Mouse (Mus musculus): Measurements from ENCODE around the gene Atxn7l3b. TPM values are rescaled to one million over a fixed set of nuclear protein-coding genes. Genes with fewer than 3 reads are reported as not detected.

The Atxn7l3b gene
- polyA plus RNA-seq, 1 experiment from 2014 or later: 135 TPM

DNA sequence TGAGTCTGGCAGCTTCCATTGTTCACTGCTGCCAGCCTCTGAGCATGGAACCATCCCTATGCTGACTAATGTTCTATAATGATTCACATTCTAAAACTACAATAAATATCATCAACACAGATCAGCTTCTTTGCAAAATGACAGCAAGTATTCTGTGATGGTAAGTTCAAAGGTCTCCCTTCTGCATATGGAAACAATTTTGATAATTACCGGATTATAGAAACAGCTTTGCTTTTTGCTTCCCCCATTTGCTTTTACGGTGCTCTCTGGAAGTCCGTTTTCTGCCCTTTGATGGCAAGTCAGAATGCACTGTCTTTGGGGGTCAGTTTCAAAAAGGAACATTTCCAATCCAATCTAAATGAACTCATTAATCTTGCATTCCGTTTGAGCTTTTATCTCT is 32.2 kb downstream of the Atxn7l3b start:
- no peaks in the 10 kb centered on the region for H3K9me3 ChIP-seq (ENCODE audit: low read depth, low read length)
- ATAC-seq (ENCODE audit: insufficient read depth): no peak
- DNase-seq: no peak
- no peak overlapping the region for H3K27ac ChIP-seq (ENCODE audit: low read depth)
- TF ChIP-seq CTCF (IDR thresholded peaks at IDR 0.05; ENCODE audit: low read depth): no peak
- no peaks in the 10 kb centered on the region for H3K27me3 ChIP-seq (ENCODE audit: insufficient read depth, low read length)
- H3K4me2 ChIP-seq: no peak overlapping the region
- no peaks in the 10 kb centered on the region for H3K36me3 ChIP-seq (ENCODE audit: insufficient read depth)
- H3K4me3 ChIP-seq (ENCODE audit: low read depth, low read length): no peak overlapping the region
- no peak overlapping the region for H3K9ac ChIP-seq
- WGBS: 53% methylated on average over 4 of the region's 4 CpGs
- no peaks in the 10 kb centered on the region for H3K4me1 ChIP-seq (ENCODE audit: insufficient read depth)

DNA sequence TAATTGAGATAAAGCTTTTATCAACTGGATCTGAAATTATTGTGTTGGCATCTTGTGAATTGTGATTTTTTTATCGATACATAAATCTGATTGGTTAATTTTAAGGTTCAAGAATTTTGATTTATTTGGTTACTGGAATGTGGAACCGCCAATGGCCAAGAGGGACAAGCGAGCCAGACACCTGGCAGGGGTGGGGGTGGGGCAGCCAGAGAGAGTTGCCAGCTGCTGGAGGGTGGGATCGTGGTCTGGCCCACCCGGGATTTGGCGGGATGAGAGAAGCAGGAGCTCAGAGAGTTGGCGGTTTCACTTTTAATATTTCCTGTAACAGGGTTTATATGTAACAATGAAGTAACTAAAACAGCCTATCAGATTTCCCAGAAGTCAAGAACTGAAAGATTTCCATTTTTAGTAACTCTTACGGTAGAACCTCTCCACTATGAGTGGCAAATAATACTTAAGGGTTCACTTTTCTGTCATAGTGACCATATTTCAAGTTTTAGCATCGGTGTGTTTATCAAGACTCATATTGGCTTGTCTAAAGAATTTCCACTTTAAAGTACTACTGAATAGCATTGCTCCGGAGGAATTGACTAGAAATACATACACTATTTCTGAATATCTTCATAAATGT is 35.1 kb downstream of the Atxn7l3b start:
- no peaks in the 10 kb centered on the region for H3K9me3 ChIP-seq (ENCODE audit: low read depth, low read length)
- no peak overlapping the region for H3K4me2 ChIP-seq
- H3K4me3 ChIP-seq (ENCODE audit: low read depth, low read length): no peak overlapping the region
- no peak overlapping the region for H3K9ac ChIP-seq
- 75% methylated on average over 10 of the region's 10 CpGs for WGBS
- H3K36me3 ChIP-seq (ENCODE audit: insufficient read depth): no peaks in the 10 kb centered on the region
- no peak for TF ChIP-seq CTCF (IDR thresholded peaks at IDR 0.05; ENCODE audit: low read depth)
- no peaks in the 10 kb centered on the region for H3K4me1 ChIP-seq (ENCODE audit: insufficient read depth)
- no peak for DNase-seq
- H3K27me3 ChIP-seq (ENCODE audit: insufficient read depth, low read length): no peaks in the 10 kb centered on the region
- no peak for ATAC-seq (ENCODE audit: insufficient read depth)
- no peak overlapping the region for H3K27ac ChIP-seq (ENCODE audit: low read depth)

DNA sequence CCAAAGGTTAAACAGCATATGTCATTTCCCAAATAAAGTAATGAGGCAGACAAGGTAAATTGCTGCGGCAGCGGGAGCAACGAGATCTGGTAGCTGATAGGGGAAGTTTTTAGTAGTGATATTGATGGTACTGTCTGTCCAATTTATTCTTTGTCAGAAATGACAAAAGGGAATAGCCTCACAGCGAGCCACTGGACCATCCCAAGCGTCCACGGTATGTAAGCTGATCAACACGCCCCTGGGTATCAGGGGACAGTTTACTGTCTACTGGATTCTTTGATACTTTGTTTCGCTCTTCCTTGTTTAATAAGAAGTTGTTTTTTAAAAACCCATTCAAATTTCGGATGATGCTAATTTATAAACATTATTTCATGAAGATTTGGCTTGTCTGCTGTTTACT is 44.7 kb downstream of the Atxn7l3b start:
- ATAC-seq (ENCODE audit: insufficient read depth): no peak
- Histone ChIP-seq H3K27ac (ENCODE audit: low read depth) (no peak overlapping the region), H3K4me2 (no peak overlapping the region), H3K4me1 (ENCODE audit: insufficient read depth) (no peaks in the 10 kb centered on the region), H3K9me3 (ENCODE audit: low read depth, low read length) (no peaks in the 10 kb centered on the region), H3K36me3 (ENCODE audit: insufficient read depth) (no peaks in the 10 kb centered on the region), H3K9ac (no peak overlapping the region), H3K27me3 (ENCODE audit: insufficient read depth, low read length) (no peaks in the 10 kb centered on the region), H3K4me3 (ENCODE audit: low read depth, low read length) (no peak overlapping the region)
- WGBS: 69% methylated on average over 9 of the region's 9 CpGs
- TF ChIP-seq CTCF (IDR thresholded peaks at IDR 0.05; ENCODE audit: low read depth): no peak
- DNase-seq: no peak

DNA sequence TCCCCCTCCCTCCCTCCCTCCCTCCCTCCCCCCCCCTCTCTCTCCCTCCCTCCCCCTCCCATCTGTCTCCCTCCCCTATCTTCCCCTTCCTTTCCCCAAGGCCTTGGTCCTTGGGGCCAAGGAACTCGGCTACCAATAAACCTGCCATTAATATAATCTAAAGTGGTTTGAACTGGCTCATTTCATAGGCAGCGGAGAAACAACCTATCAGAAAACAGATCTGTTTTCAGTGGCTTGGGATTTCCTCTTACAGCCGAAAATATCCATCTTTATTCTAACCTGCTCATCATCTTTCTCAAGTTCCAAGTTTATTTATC is 45.2 kb downstream of the Atxn7l3b start:
- H3K36me3 ChIP-seq (ENCODE audit: insufficient read depth): no peaks in the 10 kb centered on the region
- no peak overlapping the region for H3K27ac ChIP-seq (ENCODE audit: low read depth)
- WGBS: 53% methylated on average over 3 of the region's 3 CpGs
- H3K27me3 ChIP-seq (ENCODE audit: insufficient read depth, low read length): no peaks in the 10 kb centered on the region
- H3K4me2 ChIP-seq: no peak overlapping the region
- DNase-seq (no peak), ATAC-seq (ENCODE audit: insufficient read depth) (no peak)
- no peaks in the 10 kb centered on the region for H3K9me3 ChIP-seq (ENCODE audit: low read depth, low read length)
- H3K4me1 ChIP-seq (ENCODE audit: insufficient read depth): no peaks in the 10 kb centered on the region
- no peak overlapping the region for H3K4me3 ChIP-seq (ENCODE audit: low read depth, low read length)
- H3K9ac ChIP-seq: no peak overlapping the region
- no peak for TF ChIP-seq CTCF (IDR thresholded peaks at IDR 0.05; ENCODE audit: low read depth)

DNA sequence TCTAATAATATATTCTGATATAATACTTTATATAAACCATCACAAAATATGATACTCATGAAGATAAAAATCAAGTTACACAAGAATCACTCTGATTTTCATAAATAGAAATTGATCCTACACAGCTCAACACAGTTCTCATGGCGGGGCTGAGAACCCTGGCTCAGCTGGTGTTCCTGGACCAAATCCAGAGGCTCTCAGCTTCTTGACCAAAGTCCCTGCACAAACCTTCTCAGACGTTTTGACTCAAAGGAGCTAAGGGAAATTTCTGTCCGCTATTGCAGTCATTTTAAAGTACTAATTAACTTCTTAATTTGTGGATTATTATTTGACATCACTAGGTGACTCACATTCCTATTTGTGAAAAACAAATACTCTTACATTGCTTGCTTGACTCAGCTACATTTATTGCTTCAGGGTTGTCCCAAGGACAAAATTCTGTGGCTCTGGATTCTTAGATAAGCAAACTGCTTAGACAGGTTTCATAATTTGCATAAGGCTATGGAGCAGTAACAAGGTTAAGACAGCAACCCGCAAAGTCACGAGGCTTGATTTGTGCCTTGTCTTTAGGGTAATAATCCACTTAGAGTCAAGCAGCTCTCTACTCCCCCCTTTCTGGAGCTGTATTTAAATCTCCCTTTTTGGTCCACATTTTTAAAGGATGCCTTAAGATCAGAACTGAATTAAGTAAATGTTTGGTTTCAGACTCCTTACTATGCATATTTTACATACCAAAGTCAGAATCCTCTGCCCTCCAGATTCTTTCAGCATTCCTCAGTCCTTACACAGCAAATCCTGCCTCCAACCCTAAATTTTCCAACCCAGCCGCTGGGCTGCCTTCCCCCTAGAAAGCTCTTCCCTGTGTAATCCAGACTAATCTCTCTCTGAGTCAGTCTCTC is 45.8 kb downstream of the Atxn7l3b start:
- Histone ChIP-seq H3K4me1 (ENCODE audit: insufficient read depth) (no peaks in the 10 kb centered on the region), H3K27ac (ENCODE audit: low read depth) (no peak overlapping the region), H3K36me3 (ENCODE audit: insufficient read depth) (no peaks in the 10 kb centered on the region), H3K27me3 (ENCODE audit: insufficient read depth, low read length) (no peaks in the 10 kb centered on the region), H3K4me3 (ENCODE audit: low read depth, low read length) (no peak overlapping the region), H3K9me3 (ENCODE audit: low read depth, low read length) (no peaks in the 10 kb centered on the region), H3K9ac (no peak overlapping the region), H3K4me2 (no peak overlapping the region)
- peak; percentile 85 for ATAC-seq (ENCODE audit: insufficient read depth)
- TF ChIP-seq CTCF (IDR thresholded peaks at IDR 0.05; ENCODE audit: low read depth): no peak
- peak; percentile 46 for DNase-seq
- WGBS: 20% methylated on average over 6 of the region's 6 CpGs

DNA sequence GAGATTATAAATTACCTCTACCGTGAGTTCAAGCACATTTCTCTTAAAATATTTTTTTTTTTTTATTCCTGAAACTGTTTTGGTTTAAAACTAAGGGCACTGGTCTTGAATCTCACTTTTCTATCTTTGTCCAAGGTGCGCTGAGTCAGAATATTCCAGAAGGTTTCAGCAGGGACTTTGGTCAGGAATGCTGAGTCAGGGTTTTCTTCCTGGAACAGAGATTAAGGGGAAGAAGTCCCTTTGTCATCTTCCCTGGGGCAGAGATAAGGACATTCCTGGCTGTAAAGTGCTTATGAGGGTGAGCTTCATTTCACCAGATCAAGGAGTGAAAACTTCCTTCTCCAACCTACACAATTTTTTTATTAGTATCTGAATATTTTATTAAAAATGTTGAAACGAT is 46.7 kb downstream of the Atxn7l3b start:
- DNase-seq: no peak
- Histone ChIP-seq H3K36me3 (ENCODE audit: insufficient read depth) (no peaks in the 10 kb centered on the region), H3K9me3 (ENCODE audit: low read depth, low read length) (no peaks in the 10 kb centered on the region), H3K27me3 (ENCODE audit: insufficient read depth, low read length) (no peaks in the 10 kb centered on the region), H3K4me2 (no peak overlapping the region), H3K27ac (ENCODE audit: low read depth) (no peak overlapping the region), H3K4me3 (ENCODE audit: low read depth, low read length) (no peak overlapping the region), H3K4me1 (ENCODE audit: insufficient read depth) (no peaks in the 10 kb centered on the region), H3K9ac (no peak overlapping the region)
- no peak for ATAC-seq (ENCODE audit: insufficient read depth)
- 83% methylated on average over 3 of the region's 3 CpGs for WGBS
- no peak for TF ChIP-seq CTCF (IDR thresholded peaks at IDR 0.05; ENCODE audit: low read depth)

DNA sequence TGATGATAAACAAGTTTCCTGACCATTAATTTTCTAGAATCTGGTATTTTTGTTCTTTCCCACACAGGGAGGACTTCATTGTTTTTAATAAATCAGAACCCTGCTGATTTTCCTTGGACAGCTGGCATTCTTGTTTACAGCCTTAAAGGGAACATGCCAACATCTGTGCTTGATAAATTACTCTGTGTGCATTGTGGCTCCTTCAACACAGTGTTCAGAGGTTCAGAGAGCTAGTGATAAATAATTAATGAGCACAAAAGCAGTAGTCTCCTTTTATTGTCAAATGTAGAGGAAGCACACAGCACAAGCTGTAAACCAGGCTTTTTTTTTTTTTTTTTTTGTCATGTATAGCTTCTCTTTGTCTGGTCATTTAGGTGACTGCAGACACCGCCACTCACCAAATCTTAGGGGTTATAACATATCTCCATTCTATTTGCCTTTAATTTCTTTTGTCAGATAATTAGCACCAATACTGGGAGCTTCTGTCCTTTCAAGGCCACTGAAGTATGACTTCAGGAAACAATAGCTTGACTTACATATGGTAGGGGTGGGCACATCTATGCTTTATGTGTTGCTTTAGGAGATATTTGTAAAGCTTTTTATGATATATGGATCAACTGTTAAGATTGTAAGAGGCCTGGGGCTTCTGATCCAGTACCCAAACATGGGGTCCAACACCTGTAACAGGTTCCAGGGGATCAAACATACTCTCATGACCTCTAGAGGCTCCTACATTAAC is 52.0 kb downstream of the Atxn7l3b start:
- no peak overlapping the region for H3K27ac ChIP-seq (ENCODE audit: low read depth)
- H3K4me3 ChIP-seq (ENCODE audit: low read depth, low read length): no peak overlapping the region
- 78% methylated on average over 1 of the region's 1 CpGs for WGBS
- no peaks in the 10 kb centered on the region for H3K36me3 ChIP-seq (ENCODE audit: insufficient read depth)
- peak; percentile 2 for DNase-seq
- H3K27me3 ChIP-seq (ENCODE audit: insufficient read depth, low read length): no peaks in the 10 kb centered on the region
- H3K9me3 ChIP-seq (ENCODE audit: low read depth, low read length): no peaks in the 10 kb centered on the region
- TF ChIP-seq CTCF (IDR thresholded peaks at IDR 0.05; ENCODE audit: low read depth): no peak
- no peak overlapping the region for H3K9ac ChIP-seq
- ATAC-seq (ENCODE audit: insufficient read depth): no peak
- no peak overlapping the region for H3K4me2 ChIP-seq
- no peaks in the 10 kb centered on the region for H3K4me1 ChIP-seq (ENCODE audit: insufficient read depth)
